Comparison of ENCODE assay signal across 11 mouse cellular contexts in genomic region chr2:72391024-72391423, GRCm38 (mm10).
DNase-seq lines count a peak whose midpoint lies in the region; ATAC-seq and TF ChIP-seq lines count a peak whose summit lies in the region.
"Had no signal": no experiment of that assay in that cellular context is flagged by ENCODE, and none has a peak within 500 bp of the region (broad histone marks: within the 10 kb centered on the region; RNA-seq: fewer than 3 reads in every experiment).

No protein-coding gene starts in this region.

- no peak for TF ChIP-seq CTCF in lung, embryonic 14.5 days (IDR thresholded peaks at IDR 0.05; ENCODE audit: low read depth)
- no peak for TF ChIP-seq CTCF in lung, adult 2 months (IDR thresholded peaks at IDR 0.05; ENCODE audit: insufficient read depth, low read length)

- peak; percentile 22 for DNase-seq in embryo, embryonic 10.5 days (ENCODE audit: low spot score)
- DNase-seq in embryo, embryonic 10 days (ENCODE audit: low spot score): no peak
- peak; percentile 13 for DNase-seq in lung, embryonic 14.5 days
- no peak for DNase-seq in lung, adult 2 months
- DNase-seq in adrenal gland, postnatal 4 days (ENCODE audit: low spot score in 2 of 2): no peak
- DNase-seq in layer of hippocampus, adult 9-11 months: no peak
- DNase-seq: cerebellum, adult 9-10 months; liver, embryonic 13.5 days had no signal

- no peak overlapping the region for H3K4me3 ChIP-seq in lung, embryonic 14.5 days (ENCODE audit: low read depth, low read length)
- no peak overlapping the region for H3K4me3 ChIP-seq in lung, adult 2 months (replicated peaks; ENCODE audit: extremely low read depth, low read depth, low read length)
- no peak overlapping the region for H3K4me3 ChIP-seq in kidney, embryonic 15.5 days (replicated peaks)
- H3K4me3 ChIP-seq in midbrain, embryonic 16.5 days (ENCODE audit: low read depth, low read length): no peak overlapping the region
- H3K4me3 ChIP-seq: erythroblast, embryonic 14.5 days; liver, embryonic 13.5 days had no signal

- no peaks in the 10 kb centered on the region for H3K4me1 ChIP-seq in lung, embryonic 14.5 days (ENCODE audit: insufficient read depth)
- H3K4me1 ChIP-seq in lung, adult 2 months (ENCODE audit: control insufficient read depth, insufficient read depth, low read length): peaks cover 4% of the 10 kb centered on the region; the same call in 1 of the 2 replicates
- H3K4me1 ChIP-seq in kidney, embryonic 15.5 days: peaks cover 21% of the 10 kb centered on the region
- peaks cover 7% of the 10 kb centered on the region for H3K4me1 ChIP-seq in midbrain, embryonic 16.5 days (ENCODE audit: control insufficient read depth, insufficient read depth, low read length)

- ATAC-seq in lung, embryonic 14.5 days (ENCODE audit: insufficient read depth): no peak
- ATAC-seq in kidney, embryonic 15.5 days (replicated peaks; ENCODE audit: low FRiP score): peak; percentile 47
- no peak for ATAC-seq in midbrain, embryonic 16.5 days

- WGBS in lung, embryonic 14.5 days: 31% methylated on average over 4 of the region's 4 CpGs
- 51% methylated on average over 4 of the region's 4 CpGs for WGBS in lung, adult 2 months
- 39% methylated on average over 4 of the region's 4 CpGs for WGBS in kidney, embryonic 15.5 days
- WGBS in midbrain, embryonic 16.5 days: 22% methylated on average over 4 of the region's 4 CpGs

- no peak overlapping the region for H3K4me2 ChIP-seq in lung, embryonic 14.5 days
- no peak overlapping the region for H3K4me2 ChIP-seq in kidney, embryonic 15.5 days
- peak overlapping the region; percentile 30 for H3K4me2 ChIP-seq in midbrain, embryonic 16.5 days (ENCODE audit: low read length)
- H3K4me2 ChIP-seq: liver, embryonic 13.5 days had no signal

- no peaks in the 10 kb centered on the region for H3K9me3 ChIP-seq in lung, embryonic 14.5 days (ENCODE audit: low read depth, low read length)
- H3K9me3 ChIP-seq in kidney, embryonic 15.5 days (replicated peaks): no peaks in the 10 kb centered on the region
- no peaks in the 10 kb centered on the region; the same call in 1 of the 2 replicates for H3K9me3 ChIP-seq in midbrain, embryonic 16.5 days (replicated peaks; ENCODE audit: control insufficient read depth, low read length, poor library complexity, severe bottlenecking)
- H3K9me3 ChIP-seq: liver, embryonic 13.5 days had no signal

- no peak overlapping the region for H3K27ac ChIP-seq in lung, embryonic 14.5 days (ENCODE audit: low read depth)
- H3K27ac ChIP-seq in kidney, embryonic 15.5 days: peak overlapping the region; percentile 62
- H3K27ac ChIP-seq in midbrain, embryonic 16.5 days (ENCODE audit: low read length): no peak overlapping the region
- H3K27ac ChIP-seq: liver, embryonic 13.5 days had no signal

- no peaks in the 10 kb centered on the region for H3K27me3 ChIP-seq in lung, embryonic 14.5 days (ENCODE audit: insufficient read depth, low read length)
- no peaks in the 10 kb centered on the region for H3K27me3 ChIP-seq in kidney, embryonic 15.5 days
- no peaks in the 10 kb centered on the region for H3K27me3 ChIP-seq in midbrain, embryonic 16.5 days (ENCODE audit: control insufficient read depth, insufficient read depth, low read depth, low read length)
- H3K27me3 ChIP-seq: liver, embryonic 13.5 days had no signal

- H3K9ac ChIP-seq in lung, embryonic 14.5 days: no peak overlapping the region
- H3K9ac ChIP-seq in kidney, embryonic 15.5 days: no peak overlapping the region
- H3K9ac ChIP-seq in midbrain, embryonic 16.5 days (ENCODE audit: low read depth, low read length): no peak overlapping the region
- H3K9ac ChIP-seq: liver, embryonic 13.5 days had no signal

- H3K36me3 ChIP-seq in lung, embryonic 14.5 days (ENCODE audit: insufficient read depth): 0 out of 2 replicates have a peak, but pooled peaks cover 8% of the 10 kb centered on the region
- H3K36me3 ChIP-seq in kidney, embryonic 15.5 days: peaks cover 15% of the 10 kb centered on the region; the same call in 1 of the 2 replicates
- H3K36me3 ChIP-seq in midbrain, embryonic 16.5 days (ENCODE audit: control insufficient read depth, insufficient read depth, low read length): no peaks in the 10 kb centered on the region

- no peak for TF ChIP-seq POLR2A in lung, adult 2 months (IDR thresholded peaks at IDR 0.05; ENCODE audit: borderline replicate concordance, extremely low read depth, low read depth, low read length)

Comparison
In these comparisons a context has a peak if more than half of its experiments do, and no peak if none do; other contexts are left out.
1. DNase-seq: peak in embryo, embryonic 10.5 days (single experiment) and lung, embryonic 14.5 days (single experiment); none in embryo, embryonic 10 days (single experiment), lung, adult 2 months (single experiment), adrenal gland, postnatal 4 days (0 of 2) and layer of hippocampus, adult 9-11 months (single experiment).